Mouse (Mus musculus) monocyte, adult 2 months (primary cell): ENCODE data around the gene Fbp1.
"Not testable (repeated sequence)": the region's sequence is repeated elsewhere in the genome, so short reads cannot be mapped to it uniquely, and the experiment has no call there.

Experiments
- DNase-seq, 2 experiments: peaks; one replicate each; pipeline ENCODE4 v3.0.0; 2022; ENCODE audit warnings: low spot score in 2 of 2, low read depth in 1 of 2

Gene Fbp1

DNA sequence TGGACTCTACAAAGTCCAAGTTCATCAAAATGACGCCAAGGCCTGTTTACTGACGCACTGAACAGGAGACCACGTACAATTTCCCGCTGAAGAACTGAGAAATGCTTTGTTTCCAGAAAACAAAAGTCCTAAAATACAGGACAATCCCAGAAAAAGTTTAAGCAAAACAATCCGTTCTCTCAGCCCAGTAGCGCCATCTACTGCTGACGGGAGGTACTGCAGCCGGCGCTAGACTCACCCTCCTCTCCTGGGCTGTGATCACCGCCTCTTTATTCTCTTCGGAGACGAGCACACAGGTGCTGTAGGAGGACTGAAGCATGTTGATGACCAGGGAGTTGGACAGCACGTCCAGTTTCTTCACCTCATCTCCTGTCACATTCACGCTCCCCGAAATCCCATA, 33.4 kb downstream of the Fbp1 start:
- DNase-seq, result peak in 1 of 2 experiments; percentile 23

DNA sequence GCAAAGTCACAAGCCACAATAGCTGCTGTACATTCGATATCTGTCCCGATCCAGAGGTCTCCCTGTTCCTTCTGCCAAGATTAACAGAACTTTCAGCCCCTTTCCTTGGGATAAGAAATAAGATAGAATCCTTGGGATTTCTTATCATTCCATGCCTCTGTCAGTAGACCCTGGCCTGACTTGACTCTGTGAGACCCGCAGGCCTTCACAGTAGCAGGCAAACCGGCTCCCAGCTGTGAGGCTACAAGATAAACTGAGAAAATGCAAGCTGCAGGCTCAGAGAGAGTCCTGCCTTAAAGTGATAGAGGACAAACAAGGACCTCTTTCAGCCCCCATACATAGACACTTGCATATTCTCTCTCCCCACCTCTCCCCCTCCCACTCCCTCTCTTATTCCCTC, 54.7 kb downstream of the Fbp1 start:
- no peak for DNase-seq

DNA sequence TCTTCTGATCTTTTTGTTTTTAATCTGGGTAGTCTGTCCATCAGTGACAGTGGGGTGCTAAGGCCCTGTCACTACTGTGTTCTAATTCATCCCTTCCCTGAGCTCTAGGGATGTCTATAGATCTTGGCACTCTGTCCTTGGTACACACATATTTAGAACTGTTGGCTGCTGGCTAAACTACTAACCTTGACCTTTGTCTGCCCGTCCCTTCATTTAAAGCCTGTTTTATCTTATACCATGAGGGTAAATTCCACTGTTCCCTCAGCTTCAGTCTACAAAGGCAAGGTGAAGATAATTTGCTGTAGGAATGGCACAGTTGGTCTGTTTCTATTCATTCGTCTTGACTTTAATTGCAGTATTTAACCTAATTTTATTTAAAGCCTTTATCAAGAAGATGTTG, 55.8 kb downstream of the Fbp1 start:
- DNase-seq, result no peak

GRCm38 (mm10) chr13:62815705-62816104, 72.4 kb downstream of the Fbp1 start:
- DNase-seq, result not testable (repeated sequence)
